Mouse (Mus musculus): ENCODE data around the gene Spc24.

GRCm38 (mm10) chr9:21801591-21801990 lies 41.5 kb upstream of the Spc24 start:
- TF ChIP-seq GATA1 (IDR thresholded peaks at IDR 0.05; ENCODE audit: borderline replicate concordance, low read length), result no peak
- TF ChIP-seq CTCF (IDR thresholded peaks at IDR 0.05; ENCODE audit: low read depth, low read length), result no peak
